Mouse (Mus musculus) embryo, embryonic 11.5 days (tissue): ENCODE measurements around the gene Gm20388.
A peak's percentile ranks its signal among the peaks of the same experiment; 100 is the strongest.

Experiments
- DNase-seq: peaks from one replicate; pipeline ENCODE4 v3.0.0-alpha.2; 2012; ENCODE audit warnings: low read depth, low spot score

Gene Gm20388

GRCm38 (mm10) chr8:122523652-122524360, 2613.2 kb downstream of the Gm20388 start:
- DNase-seq, result no peak

DNA sequence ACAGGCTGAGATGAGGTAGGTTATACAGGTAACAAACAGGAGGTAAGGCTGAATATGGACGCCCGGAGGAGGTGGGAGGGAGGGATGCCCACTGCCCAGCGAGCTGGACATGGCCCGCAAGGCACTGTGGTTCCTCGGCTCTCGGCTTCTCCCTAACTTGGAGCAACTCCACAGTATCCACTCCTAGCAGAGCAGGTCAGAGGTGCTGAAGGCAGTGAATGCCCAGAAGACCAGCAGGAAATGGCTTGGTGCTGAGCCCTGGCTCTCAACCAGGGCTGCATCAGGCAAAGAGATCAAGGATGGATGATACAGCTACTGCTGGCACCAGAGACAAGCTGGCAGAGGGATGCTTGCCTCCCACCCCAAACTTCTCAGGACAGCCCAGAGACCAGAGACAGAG, 2613.9 kb downstream of the Gm20388 start:
- no peak for DNase-seq

- no peak for DNase-seq
Observed at GRCm38 (mm10) chr8:122525004-122525403, 2614.4 kb downstream of the Gm20388 start.

GRCm38 (mm10) chr8:122526084-122526483, 2615.4 kb downstream of the Gm20388 start:
- no peak for DNase-seq

DNA sequence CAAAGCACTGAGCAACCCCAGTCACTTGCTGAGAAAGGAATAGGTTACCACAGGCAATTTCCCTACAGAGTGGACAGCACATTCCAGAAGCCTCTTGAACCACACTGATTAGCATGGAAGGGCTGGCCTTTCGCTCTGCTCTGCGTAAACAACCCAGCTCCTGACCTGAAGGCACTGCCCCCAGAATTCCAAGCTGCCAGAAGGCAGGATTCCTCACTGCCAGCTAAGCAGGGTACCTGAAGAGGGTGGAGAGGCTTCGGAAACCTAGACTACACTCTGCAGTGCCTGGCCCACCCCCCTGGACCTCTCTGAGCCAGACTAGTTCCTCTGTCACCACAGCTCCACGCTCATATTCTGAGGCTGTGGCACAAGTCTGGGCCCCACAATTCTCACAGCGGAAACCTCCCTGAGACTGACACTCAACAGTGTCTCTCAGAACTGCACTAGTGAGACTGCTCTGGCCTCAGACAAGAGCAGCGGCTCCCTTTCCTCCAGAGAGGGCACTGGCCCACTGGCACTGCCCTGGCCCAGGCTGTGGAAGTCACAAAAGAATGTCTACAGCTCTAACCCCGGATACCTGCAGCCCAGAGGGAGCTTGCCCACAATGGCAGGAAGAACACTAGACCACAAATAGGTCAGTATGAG, 2616.0 kb downstream of the Gm20388 start:
- DNase-seq, result no peak

GRCm38 (mm10) chr8:122527937-122528336, 2617.3 kb downstream of the Gm20388 start:
- DNase-seq, result no peak

- DNase-seq, result no peak
Observed at GRCm38 (mm10) chr8:122529159-122529558, 2618.5 kb downstream of the Gm20388 start.

GRCm38 (mm10) chr8:122531312-122531711, 2620.7 kb downstream of the Gm20388 start:
- DNase-seq, result no peak

- DNase-seq, result no peak
Observed at GRCm38 (mm10) chr8:122537033-122537432, 2626.4 kb downstream of the Gm20388 start.

DNA sequence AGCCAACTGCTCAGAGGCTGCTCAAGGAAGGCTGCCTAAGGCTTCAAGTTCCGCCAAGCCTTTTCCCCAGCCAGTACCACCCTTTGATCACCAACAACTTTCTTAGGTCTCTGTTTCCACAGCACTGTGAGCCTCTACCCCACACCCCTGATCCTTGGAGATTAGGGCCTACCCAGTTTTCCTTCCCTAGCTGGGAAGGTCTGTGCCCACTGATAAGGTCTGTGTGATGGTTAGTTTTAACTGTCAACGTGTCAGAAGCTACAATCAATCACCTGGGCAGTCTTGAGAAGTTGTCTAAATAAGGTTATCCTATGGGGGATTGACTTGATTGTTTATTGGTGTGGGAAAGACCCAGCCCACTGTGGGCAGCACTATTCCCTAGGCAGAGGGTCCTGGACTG, 2627.2 kb downstream of the Gm20388 start:
- no peak for DNase-seq

DNA sequence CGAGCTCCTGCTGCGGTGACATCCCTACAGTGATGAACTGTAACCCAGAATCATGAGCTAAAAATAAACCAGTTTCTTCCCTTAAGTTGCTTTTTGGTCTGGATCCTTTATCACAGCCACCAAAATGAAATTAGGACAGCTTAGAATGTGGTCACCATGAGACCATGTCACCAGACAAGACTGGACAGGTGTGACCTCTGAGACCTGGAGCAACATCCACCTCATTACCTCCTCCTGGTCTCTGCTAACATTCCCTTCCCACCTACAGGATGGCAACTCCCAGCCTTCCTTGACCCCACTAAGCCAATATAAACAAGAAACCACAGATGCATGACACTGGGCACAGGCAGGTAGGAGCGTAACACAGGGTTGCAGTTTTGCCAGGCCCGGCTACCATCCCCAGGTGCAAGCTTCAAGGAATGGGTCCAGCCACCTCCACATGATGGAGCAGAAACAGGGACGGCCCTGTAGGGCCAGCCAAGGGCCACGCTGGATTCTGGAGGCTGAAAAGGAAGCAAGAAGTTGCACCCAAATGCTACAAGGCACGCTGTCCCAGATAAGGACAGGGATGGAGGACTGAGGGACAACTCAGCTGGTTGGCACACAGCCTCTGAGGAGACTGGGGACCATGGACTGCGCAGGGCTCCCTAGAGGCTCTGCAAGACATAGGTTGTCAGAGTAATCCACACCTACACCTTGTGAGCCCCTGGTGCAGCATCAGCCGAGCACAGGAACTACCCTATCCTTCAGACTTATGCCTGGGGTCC, 2627.9 kb downstream of the Gm20388 start:
- no peak for DNase-seq

DNA sequence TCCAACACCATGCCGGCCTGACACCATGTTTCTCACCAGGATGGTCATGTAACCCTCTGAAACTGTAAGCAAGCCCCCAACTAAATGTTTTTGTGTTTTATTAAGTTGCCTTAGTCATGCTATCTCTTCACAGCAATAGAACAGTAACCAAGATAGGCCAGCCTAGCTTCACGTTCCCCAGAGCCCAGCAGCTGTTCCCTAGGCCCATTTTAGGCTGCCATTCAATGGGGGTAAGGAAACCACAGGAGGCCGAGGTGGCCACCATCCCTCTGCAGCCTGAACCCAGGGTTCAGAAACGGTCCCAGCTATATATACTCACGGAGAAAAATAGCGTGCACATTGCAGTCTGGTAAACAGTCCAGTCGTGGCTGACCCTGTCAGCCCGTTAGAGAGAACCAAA, 2633.5 kb downstream of the Gm20388 start:
- no peak for DNase-seq

DNA sequence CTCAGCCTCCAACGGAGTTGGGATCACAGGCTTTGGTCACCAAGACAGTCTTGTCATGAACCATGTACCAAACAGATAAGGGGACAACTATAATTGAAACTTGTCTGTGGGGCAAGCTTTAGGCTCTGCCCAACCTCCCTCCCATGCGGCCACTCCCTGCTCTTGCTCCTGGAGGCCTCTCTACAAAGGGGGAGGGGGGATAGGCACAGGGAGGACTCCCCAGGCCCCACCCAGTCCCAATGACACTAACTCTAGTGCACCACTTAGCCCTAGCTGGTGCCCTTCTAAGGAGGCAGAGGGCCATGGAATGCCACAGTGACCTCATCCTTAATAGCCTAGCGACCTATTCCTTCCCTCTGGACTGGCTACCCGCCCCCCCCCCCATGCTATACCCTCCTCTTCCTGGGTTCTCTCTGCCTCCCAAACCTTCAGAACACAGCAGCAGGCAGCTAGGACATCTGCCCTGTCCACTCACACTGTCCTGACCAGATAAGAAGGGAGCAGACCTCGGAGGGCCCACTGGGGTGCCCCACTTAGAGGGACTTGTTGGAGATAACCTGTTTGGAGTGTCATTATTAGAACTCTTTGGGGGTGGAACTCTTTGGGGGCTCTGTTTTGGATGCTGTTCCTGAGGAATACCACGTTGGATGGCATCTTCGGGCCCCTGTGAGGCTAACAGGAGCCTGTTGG, 2635.6 kb downstream of the Gm20388 start:
- DNase-seq, result no peak

- DNase-seq, result no peak
Observed at GRCm38 (mm10) chr8:122546811-122547453, 2636.3 kb downstream of the Gm20388 start.

DNA sequence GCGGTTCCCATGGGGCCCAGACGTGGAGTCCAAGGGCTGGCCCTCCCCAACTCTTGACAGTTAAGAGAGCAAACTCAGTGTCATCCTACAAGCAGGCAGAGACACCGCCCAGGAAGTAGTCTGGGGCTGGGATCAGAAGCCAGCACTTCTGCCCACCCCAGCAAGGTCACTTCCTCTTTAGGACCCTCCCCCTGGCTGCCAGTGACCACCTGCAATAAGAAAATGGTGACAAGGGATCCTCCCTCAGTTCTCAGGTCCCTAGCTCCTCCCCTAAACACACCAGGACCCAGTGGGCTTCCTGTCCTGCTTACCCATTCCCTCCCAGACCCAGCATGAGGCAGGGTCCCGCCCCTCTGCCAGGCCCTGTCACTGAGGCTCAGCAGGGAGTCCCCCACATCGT, 2637.2 kb downstream of the Gm20388 start:
- DNase-seq, result no peak

DNA sequence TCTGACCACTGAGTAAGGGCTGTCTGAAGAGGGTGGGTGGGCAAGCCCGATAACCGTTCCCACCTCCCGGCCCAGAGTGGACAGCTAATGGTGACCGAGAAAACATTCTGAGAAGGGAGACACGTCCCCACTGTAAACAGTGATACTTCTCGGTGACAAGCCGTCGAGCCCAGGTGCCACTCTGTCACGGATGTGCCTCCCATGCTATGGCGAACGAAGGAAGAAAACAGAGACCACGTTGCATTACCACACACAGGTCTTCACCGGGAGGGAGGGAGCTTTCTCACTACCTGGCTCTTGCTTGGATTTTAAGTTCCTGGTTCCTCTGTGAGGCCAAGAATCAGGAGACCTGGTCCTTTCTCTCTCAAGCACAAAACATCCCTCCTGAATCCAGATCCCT, 2637.7 kb downstream of the Gm20388 start:
- no peak for DNase-seq

GRCm38 (mm10) chr8:122548891-122549439, 2638.3 kb downstream of the Gm20388 start:
- no peak for DNase-seq

DNA sequence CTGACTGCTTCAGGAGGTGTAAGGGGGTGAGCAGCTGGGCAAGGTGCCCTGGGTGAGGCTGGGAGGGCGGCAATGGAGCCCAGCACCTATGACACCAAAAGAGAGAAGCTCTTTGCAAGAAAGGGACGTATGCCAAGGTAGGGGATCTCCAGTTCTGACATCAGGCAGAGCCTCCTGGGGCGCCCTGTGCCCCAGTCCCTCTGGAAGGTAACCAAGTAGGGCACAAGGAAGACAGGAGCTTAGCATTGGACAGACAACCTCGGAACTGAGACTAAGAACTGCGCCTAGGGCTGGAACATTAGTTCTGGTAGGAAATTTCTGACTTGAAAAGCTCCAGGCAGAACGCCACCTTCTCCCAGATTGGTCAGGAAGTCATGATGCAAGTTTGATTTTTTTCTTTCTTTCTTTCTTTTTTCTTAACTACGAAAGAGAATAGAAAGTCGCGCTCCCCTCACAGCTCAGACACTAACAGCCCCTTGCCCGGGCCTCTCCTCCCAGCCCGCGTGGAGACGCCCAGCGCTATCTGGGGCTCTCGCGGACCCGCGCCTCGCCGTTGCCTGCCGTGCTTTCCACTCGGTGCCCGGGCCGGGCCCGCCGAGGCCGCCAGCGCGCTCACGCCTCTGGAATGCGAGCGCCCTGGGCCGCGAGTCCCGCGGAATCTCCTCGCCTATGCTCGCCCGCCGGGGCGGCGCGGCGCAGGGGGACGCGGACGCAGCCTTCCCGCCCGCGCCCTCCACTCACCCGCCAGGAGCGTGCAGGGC, 2639.8 kb downstream of the Gm20388 start:
- DNase-seq, result no peak

- no peak for DNase-seq
Observed at GRCm38 (mm10) chr8:122550995-122551264, 2640.3 kb downstream of the Gm20388 start.

GRCm38 (mm10) chr8:122551265-122552051, 2640.8 kb downstream of the Gm20388 start, which contains the start of gene Piezo1:
Gene Piezo1, minus strand, starts transcription at chr8:122551329.
- peak; percentile 80 for DNase-seq
